Mouse (Mus musculus): Measurements from ENCODE around the gene Klf15. TPM values are rescaled to one million over a fixed set of nuclear protein-coding genes. Genes with fewer than 3 reads are reported as not detected.
A peak's percentile ranks its signal among the peaks of the same experiment; 100 is the strongest.

Klf15 gene
- polyA plus RNA-seq, 1 experiment: 31.9 TPM

DNA sequence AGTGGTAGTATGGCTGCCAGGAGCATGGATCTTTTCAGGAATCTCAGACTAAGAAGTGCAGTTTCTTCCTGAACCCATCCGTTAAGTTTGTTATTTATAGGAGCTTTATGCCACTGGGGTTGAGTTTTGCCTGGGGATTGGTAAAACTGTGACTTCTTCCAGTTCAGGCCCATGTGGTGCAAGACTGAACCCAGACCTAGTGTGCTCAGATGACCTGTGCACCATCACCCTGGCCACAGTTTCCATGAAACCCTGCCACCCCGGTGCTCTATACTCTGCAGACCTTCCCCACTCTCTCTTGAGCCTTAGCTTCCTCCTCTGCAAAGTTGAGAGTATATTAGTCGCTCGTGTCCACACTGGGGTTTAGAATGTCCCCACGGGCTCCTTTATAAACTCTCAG is 50.0 kb downstream of the Klf15 start:
- no peak overlapping the region for H3K27ac ChIP-seq (ENCODE audit: insufficient read depth, low read length)
- no peak overlapping the region for H3K4me3 ChIP-seq (ENCODE audit: insufficient read depth, low read length)
- TF ChIP-seq CTCF (IDR thresholded peaks at IDR 0.05; ENCODE audit: extremely low read depth, insufficient read depth, low read length): no peak
- no peak for TF ChIP-seq POLR2A (IDR thresholded peaks at IDR 0.05; ENCODE audit: extremely low read depth, insufficient read depth, low read length)
- H3K4me1 ChIP-seq (ENCODE audit: control insufficient read depth, insufficient read depth, low read length): no peaks in the 10 kb centered on the region

DNA sequence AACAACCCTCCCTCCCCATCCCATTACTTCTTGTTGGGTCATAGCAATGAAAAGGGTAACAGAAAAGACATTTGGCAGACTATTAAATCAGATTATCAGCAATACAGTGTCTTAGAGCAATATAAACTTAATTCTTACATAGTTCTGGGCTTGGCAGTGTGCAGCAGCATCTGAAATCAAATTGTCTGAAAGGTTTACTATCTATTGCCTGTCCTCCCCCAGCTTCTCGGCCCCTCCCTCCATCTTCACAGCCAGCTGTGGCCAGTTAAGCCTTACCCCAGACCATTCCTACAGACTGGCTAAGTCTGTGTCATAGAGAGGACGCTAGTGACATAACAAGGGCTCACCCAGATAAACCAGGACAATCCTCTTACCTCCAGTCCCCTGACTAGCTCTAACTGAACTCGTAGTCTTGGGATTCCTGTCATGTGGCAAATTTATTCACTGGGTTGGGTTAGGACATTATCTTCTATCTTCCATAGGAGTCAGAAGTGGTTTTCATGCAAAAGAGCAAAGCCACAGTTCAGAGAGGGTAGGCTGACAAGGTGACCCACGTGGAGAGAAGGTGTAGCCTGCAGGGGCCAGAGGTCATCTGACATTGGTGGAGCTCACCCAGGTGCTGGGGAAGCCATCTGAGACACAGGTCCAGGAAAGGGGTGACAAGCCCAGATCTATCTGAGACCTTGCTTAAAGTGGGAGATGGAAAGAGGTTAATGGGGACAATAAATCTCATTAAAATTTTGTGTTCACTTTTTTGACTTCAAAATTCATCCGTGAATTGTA is 50.9 kb downstream of the Klf15 start:
- no peaks in the 10 kb centered on the region for H3K4me1 ChIP-seq (ENCODE audit: control insufficient read depth, insufficient read depth, low read length)
- H3K4me3 ChIP-seq (ENCODE audit: insufficient read depth, low read length): no peak overlapping the region
- no peak for TF ChIP-seq CTCF (IDR thresholded peaks at IDR 0.05; ENCODE audit: extremely low read depth, insufficient read depth, low read length)
- no peak for TF ChIP-seq POLR2A (IDR thresholded peaks at IDR 0.05; ENCODE audit: extremely low read depth, insufficient read depth, low read length)
- H3K27ac ChIP-seq (ENCODE audit: insufficient read depth, low read length): no peak overlapping the region

DNA sequence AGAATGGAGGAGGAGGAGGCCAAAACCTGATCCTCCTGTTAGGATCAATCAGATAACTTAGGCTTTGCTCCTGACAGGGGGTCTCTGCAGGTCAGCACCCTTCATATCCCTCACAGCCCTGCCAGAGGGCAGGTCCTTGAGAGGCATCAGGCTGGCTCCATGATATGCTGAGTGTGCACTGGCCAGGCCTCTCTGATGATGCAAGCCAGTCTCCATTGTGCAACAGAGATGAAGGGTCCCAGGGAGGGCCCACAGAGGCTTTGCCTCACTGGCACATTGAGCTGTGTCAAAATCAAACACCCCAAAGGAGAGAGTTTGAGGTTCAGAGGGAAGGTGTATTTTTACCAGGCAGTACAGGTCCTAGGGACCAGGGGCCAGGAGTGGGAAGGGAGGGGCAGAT is 52.0 kb downstream of the Klf15 start:
- no peak overlapping the region for H3K4me3 ChIP-seq (ENCODE audit: insufficient read depth, low read length)
- no peak overlapping the region for H3K27ac ChIP-seq (ENCODE audit: insufficient read depth, low read length)
- H3K4me1 ChIP-seq (ENCODE audit: control insufficient read depth, insufficient read depth, low read length): no peaks in the 10 kb centered on the region
- TF ChIP-seq CTCF (IDR thresholded peaks at IDR 0.05; ENCODE audit: extremely low read depth, insufficient read depth, low read length) (no peak), POLR2A (IDR thresholded peaks at IDR 0.05; ENCODE audit: extremely low read depth, insufficient read depth, low read length) (no peak)

DNA sequence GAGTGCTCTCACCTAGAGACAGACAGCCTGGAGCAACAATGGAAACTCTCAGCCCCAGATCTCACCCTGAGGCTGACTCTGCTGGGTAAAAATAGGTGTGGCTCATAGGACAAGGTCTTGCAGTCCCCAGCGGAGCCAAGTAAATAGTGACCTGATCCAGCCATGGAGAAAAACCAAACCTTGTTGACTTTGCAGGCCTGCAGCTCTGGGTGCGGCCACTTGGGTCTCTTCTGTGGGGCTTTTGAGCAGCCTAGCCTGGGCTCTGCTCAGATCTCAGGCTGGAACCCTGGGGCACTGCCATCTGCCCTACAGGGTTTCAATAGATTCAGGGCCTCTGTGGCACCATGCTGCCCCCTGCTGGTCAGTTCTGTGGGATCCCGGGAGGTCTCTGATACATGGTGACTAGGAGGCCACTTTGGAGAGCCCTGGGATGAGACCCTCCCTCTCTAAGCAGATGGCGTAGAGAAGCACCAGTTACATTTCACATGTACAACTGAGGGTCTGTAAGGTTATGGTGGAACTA is 52.6 kb downstream of the Klf15 start:
- no peak overlapping the region for H3K27ac ChIP-seq (ENCODE audit: insufficient read depth, low read length)
- no peak overlapping the region for H3K4me3 ChIP-seq (ENCODE audit: insufficient read depth, low read length)
- TF ChIP-seq POLR2A (IDR thresholded peaks at IDR 0.05; ENCODE audit: extremely low read depth, insufficient read depth, low read length) (no peak), CTCF (IDR thresholded peaks at IDR 0.05; ENCODE audit: extremely low read depth, insufficient read depth, low read length) (peak; percentile 74)
- H3K4me1 ChIP-seq (ENCODE audit: control insufficient read depth, insufficient read depth, low read length): no peaks in the 10 kb centered on the region

DNA sequence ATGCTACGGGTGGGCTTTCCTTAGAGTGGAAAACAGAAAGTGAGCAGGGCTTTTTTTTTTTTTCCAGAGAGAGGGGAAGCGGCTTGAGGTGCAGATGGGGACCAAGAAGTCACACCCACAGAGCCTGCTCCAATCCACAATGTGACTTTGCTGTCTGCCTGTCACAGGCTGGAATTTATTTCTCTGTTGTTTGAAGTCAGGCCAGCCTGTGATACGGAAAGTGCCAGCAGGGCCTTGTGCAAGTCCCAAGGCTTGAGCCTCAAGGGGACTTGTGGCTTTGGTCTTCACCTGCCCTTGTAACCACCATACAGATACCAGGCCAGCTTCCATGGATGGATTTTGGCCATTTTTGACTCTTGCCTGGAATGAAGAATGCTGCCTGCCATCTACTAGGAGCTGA is 56.5 kb downstream of the Klf15 start:
- H3K4me1 ChIP-seq (ENCODE audit: control insufficient read depth, insufficient read depth, low read length): no peaks in the 10 kb centered on the region
- H3K27ac ChIP-seq (ENCODE audit: insufficient read depth, low read length): no peak overlapping the region
- no peak overlapping the region for H3K4me3 ChIP-seq (ENCODE audit: insufficient read depth, low read length)
- TF ChIP-seq CTCF (IDR thresholded peaks at IDR 0.05; ENCODE audit: extremely low read depth, insufficient read depth, low read length) (no peak), POLR2A (IDR thresholded peaks at IDR 0.05; ENCODE audit: extremely low read depth, insufficient read depth, low read length) (no peak)

DNA sequence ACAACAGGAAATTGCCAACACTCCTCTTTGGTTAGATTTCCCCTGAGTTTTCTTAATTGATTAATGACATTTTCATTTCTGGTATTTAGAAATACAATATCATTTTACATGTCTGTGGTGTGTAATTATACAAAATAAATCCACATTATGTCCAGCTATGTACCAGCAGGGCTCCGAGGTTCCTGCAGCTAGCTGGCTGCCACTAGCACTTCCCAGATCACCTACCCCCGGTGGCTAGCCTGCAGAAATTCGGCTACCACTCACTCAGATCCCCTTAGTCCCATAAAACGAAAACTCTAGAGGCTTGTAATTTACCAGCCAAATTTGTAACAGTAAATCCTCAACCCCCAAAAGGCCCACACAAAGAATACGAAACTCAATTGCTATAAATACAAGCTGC is 57.0 kb downstream of the Klf15 start:
- no peak for TF ChIP-seq CTCF (IDR thresholded peaks at IDR 0.05; ENCODE audit: extremely low read depth, insufficient read depth, low read length)
- no peak for TF ChIP-seq POLR2A (IDR thresholded peaks at IDR 0.05; ENCODE audit: extremely low read depth, insufficient read depth, low read length)
- H3K4me3 ChIP-seq (ENCODE audit: insufficient read depth, low read length): no peak overlapping the region
- no peaks in the 10 kb centered on the region for H3K4me1 ChIP-seq (ENCODE audit: control insufficient read depth, insufficient read depth, low read length)
- H3K27ac ChIP-seq (ENCODE audit: insufficient read depth, low read length): no peak overlapping the region

Other genes with a start within 250 kb of the Klf15 start
- not detected in 2 replicates for gene Vmn1r53, start 238.1 kb upstream of the Klf15 start, polyA plus RNA-seq (2012; rRNA removed)
- not detected in 2 replicates for gene Vmn1r54, start 216.3 kb upstream of the Klf15 start, polyA plus RNA-seq (2012; rRNA removed)
- gene BC048671, start 161.4 kb upstream of the Klf15 start, polyA plus RNA-seq (2012; rRNA removed): not detected in 2 replicates
- 0.06 and 0.17 TPM in 2 replicates for gene Chst13, start 137.4 kb upstream of the Klf15 start, polyA plus RNA-seq (2012; rRNA removed)
- 0.04 TPM in 1 of 2 replicates, not detected in the other for gene Uroc1, start 129.3 kb upstream of the Klf15 start, polyA plus RNA-seq (2012; rRNA removed)
- gene Zxdc, start 93.1 kb upstream of the Klf15 start, polyA plus RNA-seq (2012; rRNA removed): 17.3 and 18.2 TPM in 2 replicates
- gene Cfap100, start 33.8 kb upstream of the Klf15 start, polyA plus RNA-seq (2012; rRNA removed): 8.9 and 9.5 TPM in 2 replicates
- 77.0 and 83.1 TPM in 2 replicates for gene Aldh1l1, start 23.9 kb downstream of the Klf15 start, polyA plus RNA-seq (2012; rRNA removed)
- 5.0 and 5.4 TPM in 2 replicates for gene Slc41a3, start 142.1 kb downstream of the Klf15 start, polyA plus RNA-seq (2012; rRNA removed)

Data from cortical plate, adult 2 months (tissue).